Mouse (Mus musculus) ES-Bruce4 (cell line): Measurements from ENCODE around the gene Cmtm6.

ENCODE experiments used
- CTCF ChIP-seq: IDR thresholded peaks from one replicate; pipeline ENCODE4 v1.8.1; 2011; ENCODE audit warnings: low read depth, low read length
- POLR2A ChIP-seq: IDR thresholded peaks from one replicate; pipeline ENCODE4 v1.8.1; 2011; ENCODE audit warnings: low read length; ENCODE audit not compliant: insufficient read depth

GRCm38 (mm10) chr9:114731011-114731755, at the start of gene Cmtm6:
- TF ChIP-seq CTCF, result peak; percentile 24
- peak; percentile 89 for TF ChIP-seq POLR2A
